Mouse (Mus musculus) small intestine, adult 2 months (tissue): Measurements from ENCODE around the gene Sec14l5.

Experiments used
- CTCF ChIP-seq: fragments of 200-500 bp; IDR thresholded peaks from 2 replicates; pipeline ENCODE4 v1.5.1; 2012; ENCODE audit warnings: low read depth, mild to moderate bottlenecking, control low read depth, inconsistent platforms, low read length, moderate library complexity, mixed read lengths; ENCODE audit not compliant: insufficient replicate concordance, insufficient read length; ENCODE audit errors: extremely low read depth
- POLR2A ChIP-seq: fragments of 200-500 bp; IDR thresholded peaks from 2 replicates; pipeline ENCODE4 v1.6.1; 2012; ENCODE audit warnings: low read depth, mild to moderate bottlenecking, control low read depth, inconsistent platforms, low read length, moderate library complexity

- no peak for TF ChIP-seq CTCF
- no peak for TF ChIP-seq POLR2A
Measured at GRCm38 (mm10) chr16:5206051-5206450, 59.1 kb downstream of the Sec14l5 start.
